Mouse (Mus musculus) kidney, postnatal 0 days (tissue): ENCODE measurements around the gene Ptprm. TPM values are rescaled to one million over a fixed set of nuclear protein-coding genes. Genes with fewer than 3 reads are reported as not detected.

Experiments
- ATAC-seq: fragments of 200-750 bp; cut with Nextera tagmentation; replicated peaks from 2 replicates; pipeline ENCODE4 v1.8.0; 2017; ENCODE audit warnings: low read depth, moderate number of reproducible peaks, moderate TSS enrichment, moderate library complexity; ENCODE audit not compliant: low FRiP score
- DNase-seq: peaks from one replicate; pipeline ENCODE4 v3.0.0-alpha.2; 2016; ENCODE audit warnings: low spot score
- H3K27ac ChIP-seq: fragments of 300-500 bp; sonication (generic); 2 replicates; pipeline ENCODE4 v1.5.1; 2014; ENCODE audit warnings: mild to moderate bottlenecking
- H3K27me3 ChIP-seq: fragments of 300-500 bp; sonication (generic); 2 replicates; pipeline ENCODE4 v1.6.1; 2014; ENCODE audit warnings: low read length, mixed read lengths; ENCODE audit not compliant: insufficient read depth
- H3K36me3 ChIP-seq: fragments of 300-500 bp; sonication (generic); 2 replicates; pipeline ENCODE4 v1.6.1; 2014; ENCODE audit warnings: low read length, mixed read lengths; ENCODE audit not compliant: insufficient read depth
- H3K4me1 ChIP-seq: fragments of 300-500 bp; sonication (generic); replicated peaks from 2 replicates; pipeline ENCODE4 v1.6.1; 2014; ENCODE audit warnings: antibody characterized with exemption, low read length, mixed read lengths; ENCODE audit not compliant: insufficient read depth
- H3K4me2 ChIP-seq: fragments of 300-500 bp; sonication (generic); 2 replicates; pipeline ENCODE4 v1.6.1; 2014; ENCODE audit warnings: mild to moderate bottlenecking, low read length, moderate library complexity, mixed read lengths
- H3K4me3 ChIP-seq: fragments of 300-500 bp; sonication (generic); replicated peaks from 2 replicates; pipeline ENCODE4 v1.5.1; 2014; ENCODE audit warnings: low read depth, low read length
- H3K9ac ChIP-seq: fragments of 300-500 bp; sonication (generic); 2 replicates; pipeline ENCODE4 v1.6.1; 2014; ENCODE audit warnings: low read depth, low read length
- H3K9me3 ChIP-seq: fragments of 300-500 bp; sonication (generic); replicated peaks from 2 replicates; pipeline ENCODE4 v1.6.1; 2016; ENCODE audit warnings: low read length, inconsistent platforms, mixed read lengths
- CTCF ChIP-seq: IDR thresholded peaks from 2 replicates; pipeline ENCODE4 v1.5.1; 2016; ENCODE audit warnings: antibody characterized with exemption, low read depth, mild to moderate bottlenecking, moderate library complexity
- WGBS: fragments of 180-500 bp; shearing (Covaris S2); extraction: QIAGEN DNeasy Blood & Tissue Kit; methylation state at CpG from one replicate; pipeline ENCODE4 v1.1.7; 2014; 5-methylcytosine and 5-hydroxymethylcytosine counted together
- polyA plus RNA-seq: library from polyadenylated mRNA; unstranded; fragments of >200 nt; fragmentation: Nextera tagmentation; extraction: Ambion mirVana; gene quantifications from 2 replicates; pipeline ENCODE4 v1.2.1, GENCODE M21; 2015

Ptprm gene
- polyA plus RNA-seq, 1 experiment from 2014 or later, result 13.7 TPM

GRCm38 (mm10) chr17:66996882-66997281 is 357.4 kb downstream of the Ptprm start:
- no peak for TF ChIP-seq CTCF
- 44% methylated on average over 2 of the region's 2 CpGs for WGBS
- ATAC-seq (no peak), DNase-seq (no peak)
- no peak overlapping the region for H3K4me2 ChIP-seq
- H3K27ac ChIP-seq, result no peak overlapping the region
- H3K9me3 ChIP-seq, result no peaks in the 10 kb centered on the region; the same call in 1 of the 2 replicates
- H3K36me3 ChIP-seq, result peaks cover 3% of the 10 kb centered on the region; the same call in 1 of the 2 replicates
- H3K4me1 ChIP-seq, result no peaks in the 10 kb centered on the region
- no peak overlapping the region for H3K4me3 ChIP-seq
- no peak overlapping the region for H3K9ac ChIP-seq
- H3K27me3 ChIP-seq, result no peaks in the 10 kb centered on the region

- no peaks in the 10 kb centered on the region for H3K4me1 ChIP-seq
- H3K4me2 ChIP-seq, result no peak overlapping the region
- H3K4me3 ChIP-seq, result no peak overlapping the region
- ATAC-seq, result no peak
- no peaks in the 10 kb centered on the region for H3K27me3 ChIP-seq
- DNase-seq, result no peak
- H3K27ac ChIP-seq, result no peak overlapping the region
- TF ChIP-seq CTCF, result no peak
- H3K36me3 ChIP-seq, result peaks cover 3% of the 10 kb centered on the region; the same call in 1 of the 2 replicates
- H3K9ac ChIP-seq, result no peak overlapping the region
- no peaks in the 10 kb centered on the region; the same call in 1 of the 2 replicates for H3K9me3 ChIP-seq
- 89% methylated on average over 6 of the region's 6 CpGs for WGBS
Observed at GRCm38 (mm10) chr17:66996016-66996415, 358.2 kb downstream of the Ptprm start.

- ATAC-seq, result no peak
- Histone ChIP-seq H3K4me2 (no peak overlapping the region), H3K4me1 (no peaks in the 10 kb centered on the region), H3K36me3 (no peaks in the 10 kb centered on the region), H3K4me3 (no peak overlapping the region), H3K9ac (no peak overlapping the region), H3K27me3 (no peaks in the 10 kb centered on the region), H3K9me3 (no peaks in the 10 kb centered on the region), H3K27ac (no peak overlapping the region)
- WGBS, result 89% methylated on average over 4 of the region's 4 CpGs
- TF ChIP-seq CTCF, result no peak
- DNase-seq, result no peak
Observed at GRCm38 (mm10) chr17:66991815-66992214, 362.4 kb downstream of the Ptprm start.

- TF ChIP-seq CTCF, result no peak
- 60% methylated on average over 2 of the region's 2 CpGs for WGBS
- ATAC-seq (no peak), DNase-seq (no peak)
- Histone ChIP-seq H3K27ac (no peak overlapping the region), H3K9me3 (no peaks in the 10 kb centered on the region), H3K9ac (no peak overlapping the region), H3K4me3 (no peak overlapping the region), H3K36me3 (no peaks in the 10 kb centered on the region), H3K4me2 (no peak overlapping the region), H3K27me3 (no peaks in the 10 kb centered on the region), H3K4me1 (no peaks in the 10 kb centered on the region)
Observed at GRCm38 (mm10) chr17:66990761-66991160, 363.5 kb downstream of the Ptprm start.

- Histone ChIP-seq H3K4me1 (no peaks in the 10 kb centered on the region), H3K4me3 (no peak overlapping the region), H3K4me2 (no peak overlapping the region), H3K27me3 (no peaks in the 10 kb centered on the region), H3K36me3 (no peaks in the 10 kb centered on the region), H3K27ac (no peak overlapping the region), H3K9me3 (no peaks in the 10 kb centered on the region), H3K9ac (no peak overlapping the region)
- no peak for TF ChIP-seq CTCF
- DNase-seq (no peak), ATAC-seq (no peak)
- WGBS, result 85% methylated on average over 1 of the region's 1 CpGs
Observed at GRCm38 (mm10) chr17:66988014-66988413, 366.2 kb downstream of the Ptprm start.

- Histone ChIP-seq H3K36me3 (no peaks in the 10 kb centered on the region), H3K4me3 (no peak overlapping the region), H3K27ac (no peak overlapping the region), H3K9me3 (no peaks in the 10 kb centered on the region), H3K9ac (no peak overlapping the region), H3K4me2 (no peak overlapping the region), H3K4me1 (no peaks in the 10 kb centered on the region), H3K27me3 (no peaks in the 10 kb centered on the region)
- WGBS, result 63% methylated on average over 2 of the region's 2 CpGs
- TF ChIP-seq CTCF, result no peak
- DNase-seq, result no peak
- ATAC-seq, result no peak
Observed at GRCm38 (mm10) chr17:66981649-66982048, 372.6 kb downstream of the Ptprm start.

GRCm38 (mm10) chr17:66979971-66980370 is 374.3 kb downstream of the Ptprm start:
- peak; percentile 41 for DNase-seq
- H3K9ac ChIP-seq, result no peak overlapping the region
- no peaks in the 10 kb centered on the region for H3K27me3 ChIP-seq
- no peak overlapping the region for H3K4me2 ChIP-seq
- 47% methylated on average over 5 of the region's 5 CpGs for WGBS
- H3K4me1 ChIP-seq, result no peaks in the 10 kb centered on the region
- H3K4me3 ChIP-seq, result no peak overlapping the region
- TF ChIP-seq CTCF, result no peak
- no peaks in the 10 kb centered on the region for H3K36me3 ChIP-seq
- no peaks in the 10 kb centered on the region for H3K9me3 ChIP-seq
- ATAC-seq, result no peak
- H3K27ac ChIP-seq, result no peak overlapping the region
